Mouse (Mus musculus) bone marrow macrophage, adult 2 months (primary cell): Measurements from ENCODE around the gene Lrp1.

Source experiments
- CTCF ChIP-seq: IDR thresholded peaks from 2 replicates; pipeline ENCODE4 v1.5.1; 2012; ENCODE audit warnings: low read depth, mild to moderate bottlenecking, low read length, moderate library complexity
- POLR2A ChIP-seq: IDR thresholded peaks from 2 replicates; pipeline ENCODE4 v1.6.1; 2012; ENCODE audit warnings: mild to moderate bottlenecking, low read depth, low read length, borderline replicate concordance

GRCm38 (mm10) chr10:127594930-127595715 is 25.8 kb downstream of the Lrp1 start:
- TF ChIP-seq POLR2A (no peak), CTCF (peak; percentile 11; the same call in 1 of the 2 replicates)
